Mouse (Mus musculus): Measurements from ENCODE around the gene Bcar3. TPM values are rescaled to one million over a fixed set of nuclear protein-coding genes. Genes with fewer than 3 reads are reported as not detected.
"Not testable (repeated sequence)": the region's sequence is repeated elsewhere in the genome, so short reads cannot be mapped to it uniquely, and the experiment has no call there.

The Bcar3 gene
- polyA plus RNA-seq, 1 experiment from 2014 or later, result 6.9 TPM

DNA sequence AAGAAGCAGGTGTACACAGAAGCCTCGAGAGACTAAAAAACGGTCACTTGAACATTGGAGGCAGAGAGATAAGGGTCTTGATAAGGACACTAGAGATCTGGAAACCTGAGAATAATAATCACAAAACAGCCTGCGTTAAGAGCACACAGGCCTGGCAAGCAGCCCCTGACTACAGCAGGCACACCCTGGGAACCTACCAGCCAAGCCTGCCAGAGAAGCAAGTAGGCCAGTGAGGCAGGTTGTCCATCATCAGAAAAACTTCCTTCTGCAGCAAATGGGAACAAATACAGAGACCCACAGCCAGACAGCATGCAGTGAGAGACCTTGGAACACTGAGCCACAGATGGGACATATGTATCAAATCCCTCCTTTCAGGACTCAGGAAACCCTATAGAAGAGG, 93.8 kb downstream of the Bcar3 start:
- Histone ChIP-seq H3K4me1 (replicated peaks) (0 out of 2 replicates have a peak, but pooled peaks cover 3% of the 10 kb centered on the region), H3K36me3 (no peaks in the 10 kb centered on the region), H3K27me3 (no peaks in the 10 kb centered on the region; the same call in 1 of the 2 replicates), H3K4me3 (replicated peaks) (no peak overlapping the region), H3K4me2 (no peak overlapping the region), H3K9ac (replicated peaks) (no peak overlapping the region), H3K9me3 (no peaks in the 10 kb centered on the region), H3K27ac (no peak overlapping the region)
- WGBS, result 79% methylated on average over 3 of the region's 3 CpGs
- ATAC-seq (ENCODE audit: insufficient number of reproducible peaks, insufficient read depth, low FRiP score, low TSS enrichment, low read depth), result no peak

GRCm38 (mm10) chr3:122389972-122390371, 96.0 kb downstream of the Bcar3 start:
- 84% methylated on average over 5 of the region's 5 CpGs for WGBS
- H3K9me3 ChIP-seq, result no peaks in the 10 kb centered on the region
- H3K4me3 ChIP-seq (replicated peaks), result no peak overlapping the region
- H3K4me2 ChIP-seq, result no peak overlapping the region
- H3K36me3 ChIP-seq, result no peaks in the 10 kb centered on the region
- H3K9ac ChIP-seq (replicated peaks), result no peak overlapping the region
- H3K4me1 ChIP-seq (replicated peaks), result 0 out of 2 replicates have a peak, but pooled peaks cover 3% of the 10 kb centered on the region
- no peaks in the 10 kb centered on the region; the same call in 1 of the 2 replicates for H3K27me3 ChIP-seq
- no peak for ATAC-seq (ENCODE audit: insufficient number of reproducible peaks, insufficient read depth, low FRiP score, low TSS enrichment, low read depth)
- H3K27ac ChIP-seq, result no peak overlapping the region

- no peak overlapping the region for H3K27ac ChIP-seq
- H3K4me2 ChIP-seq, result no peak overlapping the region
- H3K36me3 ChIP-seq, result no peaks in the 10 kb centered on the region
- H3K9ac ChIP-seq (replicated peaks), result no peak overlapping the region
- no peaks in the 10 kb centered on the region; the same call in 1 of the 2 replicates for H3K27me3 ChIP-seq
- H3K4me1 ChIP-seq (replicated peaks), result 0 out of 2 replicates have a peak, but pooled peaks cover 3% of the 10 kb centered on the region
- ATAC-seq (ENCODE audit: insufficient number of reproducible peaks, insufficient read depth, low FRiP score, low TSS enrichment, low read depth), result no peak
- 88% methylated on average over 2 of the region's 2 CpGs for WGBS
- no peaks in the 10 kb centered on the region for H3K9me3 ChIP-seq
- no peak overlapping the region for H3K4me3 ChIP-seq (replicated peaks)
These were observed 97.2 kb downstream of the Bcar3 start for GRCm38 (mm10) chr3:122391098-122391497.

DNA sequence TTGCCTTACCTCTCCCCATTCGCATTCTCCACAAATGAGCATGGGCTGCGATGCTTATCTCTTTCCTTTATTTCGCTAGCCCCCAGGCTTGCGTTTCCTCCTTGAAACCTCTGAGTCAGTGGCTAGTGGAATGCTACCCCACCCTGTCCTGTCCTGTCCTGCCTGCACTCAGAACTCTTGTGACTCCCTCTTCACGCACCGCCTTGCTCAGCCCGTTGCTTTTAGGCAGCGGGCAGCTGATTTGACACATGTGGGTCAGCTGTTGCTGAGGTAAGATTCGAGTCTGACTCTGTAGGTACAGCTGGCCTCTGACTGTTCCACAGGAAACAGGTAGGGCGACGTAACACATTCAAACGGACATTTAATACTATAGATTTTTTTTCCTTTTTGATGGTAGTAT, 97.9 kb downstream of the Bcar3 start:
- H3K4me2 ChIP-seq, result no peak overlapping the region
- H3K4me3 ChIP-seq (replicated peaks), result no peak overlapping the region
- 57% methylated on average over 12 of the region's 12 CpGs for WGBS
- 0 out of 2 replicates have a peak, but pooled peaks cover 3% of the 10 kb centered on the region for H3K4me1 ChIP-seq (replicated peaks)
- no peaks in the 10 kb centered on the region for H3K36me3 ChIP-seq
- peaks cover 2% of the 10 kb centered on the region; the same call in 1 of the 2 replicates for H3K27me3 ChIP-seq
- no peaks in the 10 kb centered on the region for H3K9me3 ChIP-seq
- no peak overlapping the region for H3K27ac ChIP-seq
- H3K9ac ChIP-seq (replicated peaks), result no peak overlapping the region
- no peak for ATAC-seq (ENCODE audit: insufficient number of reproducible peaks, insufficient read depth, low FRiP score, low TSS enrichment, low read depth)

DNA sequence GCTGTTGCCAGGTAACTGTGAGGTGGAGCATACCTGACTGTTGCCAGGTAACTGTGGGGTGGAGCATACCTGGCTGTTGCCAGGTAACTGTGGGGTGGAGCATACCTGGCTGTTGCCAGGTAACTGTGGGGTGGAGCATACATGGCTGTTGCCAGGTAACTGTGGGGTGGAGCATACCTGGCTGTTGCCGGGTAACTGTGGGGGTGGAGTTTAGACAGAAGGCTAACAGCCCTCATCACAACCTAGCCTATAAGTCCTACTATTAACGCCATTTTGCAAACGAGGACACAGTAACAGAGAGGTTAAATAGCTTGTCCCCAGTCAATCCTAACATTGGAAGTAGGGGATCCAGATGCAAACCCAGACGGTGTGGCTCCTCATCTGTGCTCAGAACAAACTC, 99.5 kb downstream of the Bcar3 start:
- H3K4me1 ChIP-seq (replicated peaks); H3K4me3 ChIP-seq (replicated peaks); H3K9me3 ChIP-seq; ATAC-seq (ENCODE audit: insufficient number of reproducible peaks, insufficient read depth, low FRiP score, low TSS enrichment, low read depth); H3K4me2 ChIP-seq; H3K27me3 ChIP-seq; H3K9ac ChIP-seq (replicated peaks); H3K36me3 ChIP-seq; H3K27ac ChIP-seq: not testable (repeated sequence)
- 46% methylated on average over 4 of the region's 4 CpGs for WGBS

DNA sequence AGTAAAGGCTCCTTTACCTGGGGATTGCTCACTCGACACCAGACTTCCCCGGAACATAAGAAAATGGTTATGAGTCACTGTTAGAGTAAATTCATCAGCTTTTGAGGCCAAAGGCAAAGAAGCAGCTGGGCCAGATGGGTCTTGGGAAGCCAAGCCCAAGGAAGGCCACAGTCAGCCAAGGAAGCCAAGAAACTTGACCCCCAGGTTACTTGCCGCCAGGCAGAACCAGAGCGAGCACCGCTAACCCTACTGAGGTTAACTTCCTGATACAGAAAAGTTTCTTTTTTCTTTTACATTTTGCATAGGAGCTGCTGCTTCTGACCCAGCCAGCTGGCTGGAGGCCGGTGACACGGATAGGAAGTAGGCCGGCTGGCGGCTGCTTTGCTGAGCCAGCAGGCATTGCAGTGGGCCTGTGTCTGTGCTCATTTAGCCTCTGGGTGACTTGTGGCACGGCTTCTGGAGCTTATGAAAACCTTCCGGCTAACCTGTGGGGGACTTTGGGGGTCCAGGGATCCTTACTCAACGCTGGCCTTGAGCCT, 100.0 kb downstream of the Bcar3 start:
- Histone ChIP-seq H3K9ac (replicated peaks) (no peak overlapping the region), H3K27me3 (peaks cover 4% of the 10 kb centered on the region; the same call in 1 of the 2 replicates), H3K36me3 (no peaks in the 10 kb centered on the region), H3K27ac (no peak overlapping the region), H3K9me3 (no peaks in the 10 kb centered on the region), H3K4me2 (no peak overlapping the region), H3K4me1 (replicated peaks) (0 out of 2 replicates have a peak, but pooled peaks cover 3% of the 10 kb centered on the region), H3K4me3 (replicated peaks) (no peak overlapping the region)
- 90% methylated on average over 12 of the region's 12 CpGs for WGBS
- no peak for ATAC-seq (ENCODE audit: insufficient number of reproducible peaks, insufficient read depth, low FRiP score, low TSS enrichment, low read depth)

DNA sequence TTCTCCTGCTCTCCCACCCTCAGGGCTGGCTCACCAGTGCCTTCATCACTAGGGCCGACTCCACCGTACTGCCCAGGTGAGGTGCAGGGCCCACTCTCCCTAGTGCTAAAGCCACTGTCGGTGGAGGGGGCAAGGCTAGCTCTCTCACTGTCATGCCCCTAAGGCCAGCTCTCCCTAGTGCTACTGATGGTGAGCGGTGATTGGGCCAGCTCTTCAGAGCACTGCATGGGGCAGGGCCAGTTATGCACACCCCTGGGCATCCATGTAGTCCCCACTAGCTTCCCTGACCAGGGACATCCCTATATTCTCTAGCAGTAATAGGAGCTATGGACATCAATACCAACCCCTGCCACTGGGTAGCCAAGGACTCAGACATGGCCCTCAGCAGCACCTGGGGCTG, 103.0 kb downstream of the Bcar3 start:
- Histone ChIP-seq H3K9ac (replicated peaks) (no peak overlapping the region), H3K4me2 (no peak overlapping the region), H3K36me3 (no peaks in the 10 kb centered on the region), H3K27me3 (peaks cover 10% of the 10 kb centered on the region; the same call in 1 of the 2 replicates), H3K4me1 (replicated peaks) (peaks cover under 1% of the 10 kb centered on the region; the same call in 1 of the 2 replicates), H3K27ac (no peak overlapping the region), H3K4me3 (replicated peaks) (no peak overlapping the region), H3K9me3 (no peaks in the 10 kb centered on the region)
- ATAC-seq (ENCODE audit: insufficient number of reproducible peaks, insufficient read depth, low FRiP score, low TSS enrichment, low read depth), result no peak
- 85% methylated on average over 4 of the region's 4 CpGs for WGBS

- no peaks in the 10 kb centered on the region for H3K36me3 ChIP-seq
- H3K4me2 ChIP-seq, result no peak overlapping the region
- peaks cover 3% of the 10 kb centered on the region; the same call in 1 of the 2 replicates for H3K4me1 ChIP-seq (replicated peaks)
- WGBS, result 69% methylated on average over 7 of the region's 7 CpGs
- H3K27me3 ChIP-seq, result peaks cover 10% of the 10 kb centered on the region; the same call in 1 of the 2 replicates
- ATAC-seq (ENCODE audit: insufficient number of reproducible peaks, insufficient read depth, low FRiP score, low TSS enrichment, low read depth), result no peak
- no peaks in the 10 kb centered on the region for H3K9me3 ChIP-seq
- H3K27ac ChIP-seq, result no peak overlapping the region
- H3K9ac ChIP-seq (replicated peaks), result no peak overlapping the region
- H3K4me3 ChIP-seq (replicated peaks), result no peak overlapping the region
These were observed 103.5 kb downstream of the Bcar3 start for GRCm38 (mm10) chr3:122397401-122397800.

- Histone ChIP-seq H3K36me3 (no peaks in the 10 kb centered on the region), H3K27me3 (peaks cover 10% of the 10 kb centered on the region), H3K4me3 (replicated peaks) (no peak overlapping the region), H3K9ac (replicated peaks) (no peak overlapping the region), H3K4me1 (replicated peaks) (peaks cover 3% of the 10 kb centered on the region; the same call in 1 of the 2 replicates), H3K27ac (no peak overlapping the region), H3K9me3 (no peaks in the 10 kb centered on the region), H3K4me2 (no peak overlapping the region)
- 88% methylated on average over 2 of the region's 2 CpGs for WGBS
- ATAC-seq (ENCODE audit: insufficient number of reproducible peaks, insufficient read depth, low FRiP score, low TSS enrichment, low read depth), result no peak
These were observed 107.1 kb downstream of the Bcar3 start for GRCm38 (mm10) chr3:122401011-122401410.

GRCm38 (mm10) chr3:122402143-122402542, 108.2 kb downstream of the Bcar3 start:
- no peak overlapping the region for H3K27ac ChIP-seq
- 70% methylated on average over 5 of the region's 5 CpGs for WGBS

GRCm38 (mm10) chr3:122403860-122404557, 110.1 kb downstream of the Bcar3 start:
- H3K36me3 ChIP-seq, result no peaks in the 10 kb centered on the region
- no peak overlapping the region for H3K4me3 ChIP-seq (replicated peaks)
- H3K4me1 ChIP-seq (replicated peaks), result peaks cover 3% of the 10 kb centered on the region; the same call in 1 of the 2 replicates
- ATAC-seq (ENCODE audit: insufficient number of reproducible peaks, insufficient read depth, low FRiP score, low TSS enrichment, low read depth), result no peak
- no peak overlapping the region for H3K9ac ChIP-seq (replicated peaks)
- WGBS, result 78% methylated on average over 9 of the region's 9 CpGs
- H3K27ac ChIP-seq, result no peak overlapping the region
- no peaks in the 10 kb centered on the region for H3K9me3 ChIP-seq
- no peak overlapping the region for H3K4me2 ChIP-seq
- peaks cover 6% of the 10 kb centered on the region for H3K27me3 ChIP-seq

More at GRCm38 (mm10) chr3:122402143-122402542, 108.2 kb downstream of the Bcar3 start:
- H3K4me2 ChIP-seq, result no peak overlapping the region
- peaks cover 6% of the 10 kb centered on the region for H3K27me3 ChIP-seq
- peaks cover 3% of the 10 kb centered on the region; the same call in 1 of the 2 replicates for H3K4me1 ChIP-seq (replicated peaks)
- H3K4me3 ChIP-seq (replicated peaks), result no peak overlapping the region
- no peak overlapping the region for H3K9ac ChIP-seq (replicated peaks)
- no peaks in the 10 kb centered on the region for H3K9me3 ChIP-seq
- ATAC-seq (ENCODE audit: insufficient number of reproducible peaks, insufficient read depth, low FRiP score, low TSS enrichment, low read depth), result no peak
- no peaks in the 10 kb centered on the region for H3K36me3 ChIP-seq
